Mouse (Mus musculus) kidney, adult 2 months (tissue): ENCODE measurements at regions not wholly inside any gene's neighbourhood (a gene's known extent, or its start where the extent isn't known, plus 50 kb on each side); places are given as distances from the start of the nearest gene placed in this dataset.

Experiments
- DNase-seq: peaks from one replicate; pipeline ENCODE4 v3.0.0; 2021
- H3K27ac ChIP-seq: fragments of 200-500 bp; 2 replicates; pipeline ENCODE4 v1.5.1; 2012; ENCODE audit warnings: low read depth, low read length, control low read depth, inconsistent platforms; ENCODE audit not compliant: insufficient read depth
- H3K27me3 ChIP-seq: fragments of 200-500 bp; replicated peaks from 2 replicates; pipeline ENCODE4 v1.6.1; 2012; ENCODE audit warnings: mild to moderate bottlenecking, moderate library complexity, low read length, inconsistent platforms; ENCODE audit not compliant: control insufficient read depth, insufficient read depth
- H3K36me3 ChIP-seq: fragments of 200-500 bp; 2 replicates; pipeline ENCODE4 v1.6.1; 2012; ENCODE audit warnings: mild to moderate bottlenecking, moderate library complexity, low read length, inconsistent platforms; ENCODE audit not compliant: control insufficient read depth, insufficient read depth
- H3K4me1 ChIP-seq: fragments of 200-500 bp; 2 replicates; pipeline ENCODE4 v1.6.1; 2011; ENCODE audit warnings: low read length; ENCODE audit not compliant: control insufficient read depth, insufficient read depth
- H3K4me3 ChIP-seq: fragments of 200-500 bp; 2 replicates; pipeline ENCODE4 v1.5.1; 2011; ENCODE audit warnings: mild to moderate bottlenecking, low read depth, low read length, control low read depth; ENCODE audit not compliant: insufficient read depth
- CTCF ChIP-seq: fragments of 200-500 bp; conservative IDR thresholded peaks from 2 replicates; pipeline ENCODE4 v1.5.1; 2011; ENCODE audit warnings: low read depth, mild to moderate bottlenecking, control low read depth, low read length, moderate library complexity, mixed read lengths; ENCODE audit not compliant: insufficient read depth, insufficient read length
- POLR2A ChIP-seq: fragments of 200-500 bp; IDR thresholded peaks from one replicate; pipeline ENCODE4 v1.6.1; 2011; ENCODE audit warnings: low read depth, low read length, control low read depth
- WGBS: fragments of 180-500 bp; shearing (Covaris S2); methylation state at CpG from one replicate; pipeline ENCODE4 v1.1.7; 2018; 5-methylcytosine and 5-hydroxymethylcytosine counted together

DNA sequence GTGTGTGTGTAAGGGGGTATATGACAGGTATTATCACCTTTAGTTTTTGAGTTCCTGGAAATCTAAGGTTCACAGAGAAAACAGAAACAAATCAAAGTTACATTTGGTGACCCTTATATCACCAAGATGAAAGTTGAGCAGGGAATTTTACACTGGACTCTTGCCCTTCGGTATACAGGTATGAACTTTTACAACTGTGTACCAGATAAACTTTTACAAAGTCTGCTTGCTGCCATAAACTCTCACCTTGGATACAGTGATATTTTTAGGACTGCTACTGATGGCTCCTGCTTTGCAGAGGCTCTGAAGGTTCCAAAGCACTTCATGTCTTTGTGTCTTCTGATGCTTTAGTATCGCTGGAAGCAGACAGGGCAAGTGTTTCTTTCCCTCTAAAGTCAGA, 461.3 kb upstream of the Smarca2 start:
- H3K27ac ChIP-seq, result no peak overlapping the region
- H3K4me3 ChIP-seq, result no peak overlapping the region
- no peak for DNase-seq
- no peaks in the 10 kb centered on the region for H3K36me3 ChIP-seq
- TF ChIP-seq CTCF, result no peak
- TF ChIP-seq POLR2A, result no peak
- no peaks in the 10 kb centered on the region for H3K4me1 ChIP-seq
- no peaks in the 10 kb centered on the region for H3K27me3 ChIP-seq
- WGBS, result 85% methylated on average over 2 of the region's 2 CpGs

- Histone ChIP-seq H3K27me3 (no peaks in the 10 kb centered on the region), H3K27ac (no peak overlapping the region), H3K4me1 (no peaks in the 10 kb centered on the region), H3K36me3 (no peaks in the 10 kb centered on the region), H3K4me3 (no peak overlapping the region)
- 57% methylated on average over 4 of the region's 4 CpGs for WGBS
- DNase-seq, result no peak
- TF ChIP-seq POLR2A (no peak), CTCF (no peak)
Observed at GRCm38 (mm10) chr19:26151216-26151615, 453.6 kb upstream of the Smarca2 start.

- TF ChIP-seq POLR2A, result no peak
- TF ChIP-seq CTCF, result no peak
- Histone ChIP-seq H3K27ac (no peak overlapping the region), H3K36me3 (no peaks in the 10 kb centered on the region), H3K4me3 (no peak overlapping the region), H3K4me1 (no peaks in the 10 kb centered on the region), H3K27me3 (no peaks in the 10 kb centered on the region)
- 51% methylated on average over 13 of the region's 13 CpGs for WGBS
- DNase-seq, result no peak
Observed at GRCm38 (mm10) chr19:26164993-26165392, 439.9 kb upstream of the Smarca2 start.

DNA sequence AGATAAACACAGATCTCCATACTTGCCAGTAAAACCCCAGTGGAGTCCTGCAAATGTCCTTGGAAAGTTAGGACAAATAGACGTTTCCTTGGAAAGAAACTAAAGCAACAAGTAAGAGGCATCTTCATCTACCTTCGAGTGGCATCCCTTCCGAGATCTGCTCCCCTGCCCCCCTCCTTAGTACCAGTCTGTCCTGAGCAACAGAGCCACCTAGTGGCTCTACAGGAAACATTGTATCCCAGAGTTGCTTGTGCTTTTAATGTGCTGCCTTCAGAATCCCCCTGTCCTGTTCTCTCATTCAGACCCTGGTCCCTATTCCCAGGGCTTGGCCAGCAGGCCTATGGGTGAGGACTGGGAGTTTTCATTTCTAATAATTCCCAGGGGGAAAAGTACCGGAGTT, 423.1 kb upstream of the Smarca2 start:
- Histone ChIP-seq H3K4me1 (no peaks in the 10 kb centered on the region), H3K4me3 (no peak overlapping the region), H3K36me3 (no peaks in the 10 kb centered on the region), H3K27ac (no peak overlapping the region), H3K27me3 (no peaks in the 10 kb centered on the region)
- DNase-seq, result no peak
- TF ChIP-seq CTCF, result peak; percentile 46
- TF ChIP-seq POLR2A, result no peak
- WGBS, result 20% methylated on average over 4 of the region's 4 CpGs

DNA sequence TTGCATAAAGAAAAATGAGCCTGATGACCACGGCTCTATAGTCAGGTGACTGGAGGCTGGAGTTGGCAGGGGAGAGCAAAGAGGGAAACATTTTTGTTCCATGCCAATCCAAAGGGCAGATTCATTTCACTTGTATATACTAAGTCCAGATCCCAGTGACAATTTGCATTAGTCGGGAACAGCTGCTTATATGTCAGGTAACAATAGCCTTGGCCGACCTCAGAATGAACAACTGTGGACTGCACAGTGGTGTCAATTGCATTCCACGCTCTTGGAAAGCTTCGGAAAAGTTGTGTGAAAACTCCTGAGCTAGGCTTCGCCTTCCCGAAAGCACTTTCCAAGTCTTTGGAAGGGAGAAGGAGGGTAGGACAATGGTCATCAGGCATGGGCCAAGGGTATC, 419.8 kb upstream of the Smarca2 start:
- DNase-seq, result no peak
- Histone ChIP-seq H3K27me3 (no peaks in the 10 kb centered on the region), H3K27ac (no peak overlapping the region), H3K36me3 (no peaks in the 10 kb centered on the region), H3K4me1 (no peaks in the 10 kb centered on the region), H3K4me3 (no peak overlapping the region)
- WGBS, result 76% methylated on average over 7 of the region's 7 CpGs
- TF ChIP-seq CTCF, result no peak
- TF ChIP-seq POLR2A, result no peak

- Histone ChIP-seq H3K27ac (no peak overlapping the region), H3K4me3 (no peak overlapping the region), H3K4me1 (no peaks in the 10 kb centered on the region), H3K27me3 (no peaks in the 10 kb centered on the region), H3K36me3 (no peaks in the 10 kb centered on the region)
- DNase-seq, result no peak
- WGBS, result 83% methylated on average over 1 of the region's 1 CpGs
- TF ChIP-seq POLR2A, result no peak
- no peak for TF ChIP-seq CTCF
Observed at GRCm38 (mm10) chr19:26190803-26191202, 414.0 kb upstream of the Smarca2 start.

- 65% methylated on average over 1 of the region's 1 CpGs for WGBS
- DNase-seq, result no peak
- Histone ChIP-seq H3K27ac (no peak overlapping the region), H3K4me3 (no peak overlapping the region), H3K4me1 (no peaks in the 10 kb centered on the region), H3K27me3 (no peaks in the 10 kb centered on the region), H3K36me3 (no peaks in the 10 kb centered on the region)
- TF ChIP-seq POLR2A, result no peak
- no peak for TF ChIP-seq CTCF
Observed at GRCm38 (mm10) chr19:26193664-26194063, 411.2 kb upstream of the Smarca2 start.

DNA sequence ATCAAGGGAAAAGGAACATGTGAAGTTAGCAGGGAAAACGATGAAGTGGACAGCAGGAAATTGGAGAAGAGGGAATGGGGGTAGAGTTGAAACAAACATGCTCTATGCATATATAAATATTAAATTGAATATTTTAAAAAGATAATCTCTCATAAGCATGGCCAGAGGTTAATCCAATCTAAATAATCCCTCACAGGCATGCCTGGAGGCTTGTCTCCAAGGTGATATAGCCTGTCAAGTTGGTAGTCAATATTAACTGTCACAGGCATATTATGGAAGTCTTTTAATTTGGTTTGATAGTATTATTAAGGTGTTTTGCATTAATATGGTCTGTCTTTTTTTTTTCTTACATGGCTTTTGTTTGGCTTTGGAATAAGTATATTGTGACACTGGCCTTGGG, 396.1 kb upstream of the Smarca2 start:
- H3K27ac ChIP-seq, result no peak overlapping the region
- 67% methylated on average over 1 of the region's 1 CpGs for WGBS

More for the DNA sequence above, 396.1 kb upstream of the Smarca2 start:
- DNase-seq, result no peak
- no peak for TF ChIP-seq POLR2A
- no peak for TF ChIP-seq CTCF
- Histone ChIP-seq H3K36me3 (no peaks in the 10 kb centered on the region), H3K4me3 (no peak overlapping the region), H3K27me3 (no peaks in the 10 kb centered on the region), H3K4me1 (no peaks in the 10 kb centered on the region)
